Mouse (Mus musculus) liver, embryonic 15.5 days (tissue): Measurements from ENCODE around the gene Tgfa. TPM values are rescaled to one million over a fixed set of nuclear protein-coding genes. Genes with fewer than 3 reads are reported as not detected.

Source experiments
- ATAC-seq: fragments of 200-750 bp; cut with Nextera tagmentation; 2 replicates; pipeline ENCODE4 v1.8.0; 2017; ENCODE audit warnings: moderate number of reproducible peaks, mild to moderate bottlenecking, moderate library complexity; ENCODE audit not compliant: insufficient read depth
- H3K27ac ChIP-seq: fragments of 300-500 bp; sonication (generic); replicated peaks from 2 replicates; pipeline ENCODE4 v1.5.1; 2015; ENCODE audit warnings: mild to moderate bottlenecking, inconsistent platforms
- H3K27me3 ChIP-seq: fragments of 300-500 bp; sonication (generic); 2 replicates; pipeline ENCODE4 v1.6.1; 2015; ENCODE audit warnings: mild to moderate bottlenecking, inconsistent platforms
- H3K36me3 ChIP-seq: fragments of 300-500 bp; sonication (generic); replicated peaks from 2 replicates; pipeline ENCODE4 v1.6.1; 2015; ENCODE audit warnings: moderate library complexity, mild to moderate bottlenecking, inconsistent platforms
- H3K4me1 ChIP-seq: fragments of 300-500 bp; sonication (generic); replicated peaks from 2 replicates; pipeline ENCODE4 v1.6.1; 2015; ENCODE audit warnings: inconsistent platforms
- H3K4me2 ChIP-seq: fragments of 300-500 bp; sonication (generic); 2 replicates; pipeline ENCODE4 v1.6.1; 2015; ENCODE audit warnings: moderate library complexity, mild to moderate bottlenecking, inconsistent platforms
- H3K4me3 ChIP-seq: fragments of 300-500 bp; sonication (generic); replicated peaks from 2 replicates; pipeline ENCODE4 v1.5.1; 2015; ENCODE audit warnings: mild to moderate bottlenecking, inconsistent platforms
- H3K9ac ChIP-seq: fragments of 300-500 bp; sonication (generic); 2 replicates; pipeline ENCODE4 v1.6.1; 2015; ENCODE audit warnings: moderate library complexity, mild to moderate bottlenecking, inconsistent platforms
- H3K9me3 ChIP-seq: fragments of 300-500 bp; sonication (generic); replicated peaks from 2 replicates; pipeline ENCODE4 v1.6.1; 2016; ENCODE audit warnings: inconsistent platforms
- WGBS: fragments of 180-500 bp; shearing (Covaris S2); methylation state at CpG from one replicate; pipeline ENCODE4 v1.1.7; 2015; ENCODE audit warnings: mixed read lengths; ENCODE audit not compliant: insufficient replicate concordance; 5-methylcytosine and 5-hydroxymethylcytosine counted together
- polyA plus RNA-seq: library from polyadenylated mRNA; unstranded; fragments of >200 nt; fragmentation: Nextera tagmentation; extraction: Ambion mirVana; gene quantifications from 2 replicates; pipeline ENCODE4 v1.2.1, GENCODE M21; 2015

Tgfa gene
- polyA plus RNA-seq, 1 experiment from 2014 or later = 2.0 TPM

GRCm38 (mm10) chr6:86188741-86189480, 6.1 kb upstream of the Tgfa start:
- Histone ChIP-seq H3K27ac (no peak overlapping the region), H3K36me3 (no peaks in the 10 kb centered on the region), H3K4me2 (no peak overlapping the region), H3K4me3 (no peak overlapping the region), H3K4me1 (no peaks in the 10 kb centered on the region), H3K27me3 (peaks cover 25% of the 10 kb centered on the region), H3K9ac (no peak overlapping the region), H3K9me3 (no peaks in the 10 kb centered on the region)
- 49% methylated on average over 11 of the region's 11 CpGs for WGBS
- no peak for ATAC-seq

GRCm38 (mm10) chr6:86190622-86191021, 4.4 kb upstream of the Tgfa start:
- Histone ChIP-seq H3K4me2 (no peak overlapping the region), H3K36me3 (no peaks in the 10 kb centered on the region), H3K9ac (no peak overlapping the region), H3K4me1 (0 out of 2 replicates have a peak, but pooled peaks cover 3% of the 10 kb centered on the region), H3K27me3 (peaks cover 42% of the 10 kb centered on the region), H3K27ac (no peak overlapping the region), H3K4me3 (no peak overlapping the region), H3K9me3 (no peaks in the 10 kb centered on the region)
- WGBS = 70% methylated on average over 3 of the region's 3 CpGs
- ATAC-seq = no peak

- no peaks in the 10 kb centered on the region for H3K36me3 ChIP-seq
- peaks cover 66% of the 10 kb centered on the region for H3K27me3 ChIP-seq
- H3K9ac ChIP-seq = no peak overlapping the region
- no peak overlapping the region for H3K27ac ChIP-seq
- peaks cover 3% of the 10 kb centered on the region; the same call in 1 of the 2 replicates for H3K4me1 ChIP-seq
- no peak for ATAC-seq
- 56% methylated on average over 3 of the region's 3 CpGs for WGBS
- no peak overlapping the region for H3K4me3 ChIP-seq
- H3K9me3 ChIP-seq = no peaks in the 10 kb centered on the region
- H3K4me2 ChIP-seq = no peak overlapping the region
These were observed 2.0 kb upstream of the Tgfa start for GRCm38 (mm10) chr6:86192978-86193377.

DNA sequence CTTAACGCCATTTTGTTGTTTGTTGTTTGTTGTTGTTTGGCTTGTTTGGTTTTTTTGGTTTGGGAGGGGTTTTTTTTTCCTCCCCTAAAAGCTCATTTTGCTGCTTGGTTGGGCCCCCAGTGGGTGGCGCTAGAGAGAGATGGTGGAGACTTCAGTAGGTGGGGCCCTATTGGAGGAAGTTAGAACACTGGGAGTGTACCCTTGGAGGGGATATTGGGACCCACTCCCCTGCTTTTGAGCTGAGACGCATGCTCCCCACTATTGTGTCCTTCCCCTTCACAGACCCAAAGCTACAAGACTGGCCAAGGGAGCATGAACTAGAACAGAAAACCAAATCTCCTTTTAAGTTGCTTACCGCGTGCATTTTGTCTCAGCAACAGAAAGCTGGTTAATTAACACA, 1.1 kb upstream of the Tgfa start:
- H3K4me1 ChIP-seq = peaks cover 3% of the 10 kb centered on the region; the same call in 1 of the 2 replicates
- peaks cover 75% of the 10 kb centered on the region for H3K27me3 ChIP-seq
- H3K27ac ChIP-seq = no peak overlapping the region
- 36% methylated on average over 5 of the region's 5 CpGs for WGBS
- no peaks in the 10 kb centered on the region for H3K36me3 ChIP-seq
- no peak overlapping the region for H3K9ac ChIP-seq
- H3K9me3 ChIP-seq = no peaks in the 10 kb centered on the region
- no peak overlapping the region for H3K4me3 ChIP-seq
- H3K4me2 ChIP-seq = no peak overlapping the region
- ATAC-seq = no peak

- Histone ChIP-seq H3K4me3 (peak overlapping the region; percentile 56), H3K27ac (no peak overlapping the region), H3K36me3 (no peaks in the 10 kb centered on the region), H3K4me1 (peaks cover 3% of the 10 kb centered on the region; the same call in 1 of the 2 replicates), H3K9me3 (no peaks in the 10 kb centered on the region), H3K4me2 (peak overlapping the region; percentile 60), H3K27me3 (peaks cover 76% of the 10 kb centered on the region), H3K9ac (no peak overlapping the region)
- no peak for ATAC-seq
- WGBS = 8% methylated on average over 14 of the region's 14 CpGs
These were observed 1.0 kb downstream of the Tgfa start for GRCm38 (mm10) chr6:86196034-86196433.

- Histone ChIP-seq H3K27me3 (peaks cover 67% of the 10 kb centered on the region), H3K4me1 (peaks cover 3% of the 10 kb centered on the region; the same call in 1 of the 2 replicates), H3K27ac (no peak overlapping the region), H3K9me3 (no peaks in the 10 kb centered on the region), H3K36me3 (no peaks in the 10 kb centered on the region), H3K4me3 (no peak overlapping the region), H3K9ac (no peak overlapping the region), H3K4me2 (no peak overlapping the region)
- ATAC-seq = no peak
- WGBS = 34% methylated on average over 11 of the region's 11 CpGs
These were observed 2.3 kb downstream of the Tgfa start for GRCm38 (mm10) chr6:86197150-86197862.

GRCm38 (mm10) chr6:86200934-86201333, 5.9 kb downstream of the Tgfa start:
- H3K27me3 ChIP-seq = peaks cover 31% of the 10 kb centered on the region
- peak; percentile 40; the same call in 1 of the 2 replicates for ATAC-seq
- H3K9me3 ChIP-seq = no peaks in the 10 kb centered on the region
- no peaks in the 10 kb centered on the region for H3K4me1 ChIP-seq
- no peak overlapping the region; the same call in 1 of the 2 replicates for H3K27ac ChIP-seq
- 61% methylated on average over 5 of the region's 5 CpGs for WGBS
- no peak overlapping the region for H3K4me3 ChIP-seq
- H3K9ac ChIP-seq = no peak overlapping the region
- H3K4me2 ChIP-seq = no peak overlapping the region
- H3K36me3 ChIP-seq = no peaks in the 10 kb centered on the region

GRCm38 (mm10) chr6:86203101-86203500, 8.1 kb downstream of the Tgfa start:
- WGBS = 58% methylated on average over 7 of the region's 7 CpGs
- ATAC-seq = no peak
- H3K9me3 ChIP-seq = no peaks in the 10 kb centered on the region

DNA sequence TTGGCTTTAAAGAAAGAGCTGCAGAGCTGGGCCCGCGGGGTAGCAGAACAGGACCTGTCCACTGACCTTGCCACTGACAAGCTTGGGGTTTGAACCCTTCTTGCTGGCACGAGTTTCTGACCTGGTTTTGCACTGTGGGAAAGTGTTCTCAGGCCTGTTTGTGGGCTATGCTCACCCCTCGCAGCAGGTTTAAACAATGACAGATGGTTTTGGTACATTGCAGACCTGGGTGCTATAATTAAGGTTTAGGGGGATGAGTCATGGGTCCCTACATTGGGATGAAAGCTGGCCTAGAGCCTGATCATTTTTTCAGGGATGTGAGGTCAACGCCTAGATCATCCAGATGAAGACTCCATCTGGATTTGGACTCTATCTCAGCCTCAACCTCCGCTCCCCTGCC, 11.0 kb downstream of the Tgfa start:
- 64% methylated on average over 6 of the region's 6 CpGs for WGBS
- no peak overlapping the region for H3K9ac ChIP-seq
- H3K4me1 ChIP-seq = peaks cover 11% of the 10 kb centered on the region; the same call in 1 of the 2 replicates
- H3K36me3 ChIP-seq = no peaks in the 10 kb centered on the region
- no peaks in the 10 kb centered on the region for H3K9me3 ChIP-seq
- no peak overlapping the region for H3K4me2 ChIP-seq
- H3K27me3 ChIP-seq = no peaks in the 10 kb centered on the region
- no peak overlapping the region for H3K4me3 ChIP-seq
- no peak overlapping the region for H3K27ac ChIP-seq
- ATAC-seq = no peak

More at GRCm38 (mm10) chr6:86203101-86203500, 8.1 kb downstream of the Tgfa start:
- H3K4me3 ChIP-seq = no peak overlapping the region
- H3K27ac ChIP-seq = no peak overlapping the region
- H3K4me2 ChIP-seq = no peak overlapping the region
- H3K4me1 ChIP-seq = no peaks in the 10 kb centered on the region
- no peaks in the 10 kb centered on the region for H3K36me3 ChIP-seq
- peaks cover 9% of the 10 kb centered on the region for H3K27me3 ChIP-seq
- H3K9ac ChIP-seq = no peak overlapping the region

DNA sequence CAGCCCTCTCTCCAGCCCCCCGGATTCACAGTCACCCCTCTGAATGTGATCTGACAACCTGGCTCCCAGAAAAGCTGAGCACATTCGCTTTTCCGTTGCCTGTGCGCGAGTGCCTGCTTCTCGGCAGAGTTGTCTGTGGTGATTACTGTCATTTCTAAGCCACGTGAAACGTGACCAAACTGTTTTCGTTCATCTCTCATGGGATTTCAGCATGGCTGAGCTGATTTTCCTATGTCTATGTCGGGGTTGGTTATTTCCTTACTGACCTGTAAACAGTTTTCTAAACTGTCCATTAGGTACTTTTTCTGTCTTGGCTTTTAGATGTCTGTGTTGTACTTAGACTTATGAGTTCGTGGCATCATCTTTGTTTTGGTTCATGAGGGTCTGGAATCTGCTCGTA, 12.0 kb downstream of the Tgfa start:
- H3K4me2 ChIP-seq = no peak overlapping the region
- no peak overlapping the region for H3K9ac ChIP-seq
- H3K9me3 ChIP-seq = no peaks in the 10 kb centered on the region
- H3K27ac ChIP-seq = no peak overlapping the region
- H3K4me1 ChIP-seq = peaks cover 11% of the 10 kb centered on the region; the same call in 1 of the 2 replicates
- H3K27me3 ChIP-seq = no peaks in the 10 kb centered on the region
- no peak for ATAC-seq
- H3K36me3 ChIP-seq = no peaks in the 10 kb centered on the region
- 66% methylated on average over 12 of the region's 12 CpGs for WGBS
- no peak overlapping the region for H3K4me3 ChIP-seq
